Mouse (Mus musculus) stomach, postnatal 0 days (tissue): ENCODE data around the gene Pld6.
A peak's percentile ranks its signal among the peaks of the same experiment; 100 is the strongest.

Experiments
- CTCF ChIP-seq: IDR thresholded peaks from 2 replicates; pipeline ENCODE4 v1.5.1; 2016; ENCODE audit warnings: antibody characterized with exemption, low read depth, mild to moderate bottlenecking, moderate library complexity
- EP300 ChIP-seq: optimal IDR thresholded peaks from 2 replicates; pipeline ENCODE3; 2016; ENCODE audit warnings: antibody characterized with exemption

- TF ChIP-seq EP300: no peak
- TF ChIP-seq CTCF: peak; percentile 99
These were observed 9.1 kb downstream of the Pld6 start for GRCm38 (mm10) chr11:59778181-59778873.
